Mouse (Mus musculus) heart, postnatal 10 days (tissue): Measurements from ENCODE around the gene Cyth3. TPM values are rescaled to one million over a fixed set of nuclear protein-coding genes. Genes with fewer than 3 reads are reported as not detected.

Experiments
- DNase-seq, 2 experiments: peaks; one replicate each; pipeline ENCODE4 v3.0.0; 2021
- intact Hi-C: fragments of 180-260 bp; cut with DNase I; formaldehyde crosslinking; loops from one replicate; pipeline ENCODE4 v1.15.1; 2025
- total RNA-seq, 2 experiments: library from RNA; stranded (reverse); gene quantifications; 2 replicates each; pipeline ENCODE4 v1.2.3; 2021

Gene Cyth3
- 100 to 1,000 TPM in 1 of 2 experiments, 10 to 100 TPM in 1; 87.2 to 125 TPM for total RNA-seq

DNA sequence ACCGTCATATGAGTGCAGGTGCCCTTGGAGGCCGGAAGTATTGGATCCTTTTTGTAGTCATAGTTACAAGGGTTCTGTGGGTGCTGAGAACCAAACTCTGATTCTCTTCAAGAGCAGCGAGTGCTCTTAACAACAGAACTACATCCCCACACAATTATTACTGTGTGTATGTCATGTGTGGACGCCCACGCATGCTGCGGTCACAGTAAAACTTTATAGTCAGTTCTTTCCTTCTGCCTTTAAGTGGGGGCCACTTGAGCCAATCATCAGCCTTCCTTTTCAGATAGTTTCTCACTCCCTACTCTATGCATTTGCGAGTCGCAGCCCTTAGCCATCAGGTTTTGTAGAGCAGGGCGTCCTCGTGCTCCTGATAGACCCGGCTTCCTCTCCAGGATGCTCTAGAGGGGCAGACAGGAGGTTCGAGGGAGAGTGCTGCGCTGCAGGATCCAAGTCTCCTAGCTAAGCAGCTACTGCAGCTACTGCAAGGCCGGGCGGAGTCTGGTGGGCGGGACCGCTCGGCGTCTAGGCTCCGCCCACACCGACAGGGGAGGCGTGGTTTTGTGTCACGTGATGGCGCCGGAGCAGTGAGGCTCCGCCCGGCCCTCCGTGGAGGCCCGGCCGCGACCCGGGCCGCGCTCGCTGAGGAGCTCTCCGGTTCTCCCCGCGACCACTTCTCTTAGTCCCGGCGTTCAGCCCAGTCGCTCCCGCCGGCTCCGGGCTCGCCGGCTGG lies at the start of gene Cyth3:
Gene Cyth3, plus strand, starts transcription at position 555 of the 730 bp plus-strand sequence.
- intact Hi-C loops = loop anchor here (2.0 to 5.0 kb wide), 2 partner anchors 35 to 85 kb away; no protein-coding TSS in a partner anchor
- DNase-seq = peak; percentile 97 to 98

GRCm38 (mm10) chr5:143573067-143573466 lies 49.2 kb upstream of the Cyth3 start:
- intact Hi-C loops = no loop called here
- no peak for DNase-seq

GRCm38 (mm10) chr5:143574261-143575178 lies 47.7 kb upstream of the Cyth3 start:
- peak; percentile 50 to 61 for DNase-seq
- intact Hi-C loops = no loop called here

DNA sequence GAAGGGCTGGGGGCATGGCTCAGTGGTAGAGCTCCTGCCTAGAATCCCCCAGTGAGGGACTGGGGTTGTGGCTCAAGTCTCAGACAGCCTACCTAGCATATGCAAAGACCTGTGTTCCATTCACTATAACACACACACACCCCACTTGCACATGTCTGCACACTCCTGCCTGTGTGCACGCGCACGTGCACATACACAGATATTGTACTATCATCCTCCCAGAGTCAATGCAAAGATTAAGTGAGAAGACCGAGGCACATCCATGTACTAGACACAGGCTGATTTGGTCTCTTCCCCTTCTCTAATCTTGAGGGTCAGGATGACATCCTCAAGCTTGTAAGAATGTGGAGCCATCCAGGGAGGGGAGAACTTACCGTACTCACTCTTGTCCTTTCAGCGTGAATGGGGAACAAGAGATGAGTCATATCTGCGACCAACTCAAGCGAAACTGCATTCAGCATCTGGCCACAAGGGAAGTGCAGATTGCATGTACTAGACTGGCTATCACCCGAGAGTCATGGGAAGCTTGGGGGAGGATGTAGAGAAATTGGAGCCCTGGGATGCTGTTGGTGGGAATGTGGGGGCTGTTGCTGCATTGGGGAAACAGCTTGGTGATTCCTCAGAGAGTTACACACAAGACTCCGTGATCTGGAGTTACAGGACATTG lies 42.6 kb upstream of the Cyth3 start:
- intact Hi-C loops = no loop called here
- DNase-seq = peak; percentile 42 to 43

GRCm38 (mm10) chr5:143580982-143581381 lies 41.3 kb upstream of the Cyth3 start:
- no peak for DNase-seq
- intact Hi-C loops = no loop called here

- DNase-seq = peak; percentile 36 to 44
- intact Hi-C loops = no loop called here
Measured at GRCm38 (mm10) chr5:143581874-143582273, 40.4 kb upstream of the Cyth3 start.

DNA sequence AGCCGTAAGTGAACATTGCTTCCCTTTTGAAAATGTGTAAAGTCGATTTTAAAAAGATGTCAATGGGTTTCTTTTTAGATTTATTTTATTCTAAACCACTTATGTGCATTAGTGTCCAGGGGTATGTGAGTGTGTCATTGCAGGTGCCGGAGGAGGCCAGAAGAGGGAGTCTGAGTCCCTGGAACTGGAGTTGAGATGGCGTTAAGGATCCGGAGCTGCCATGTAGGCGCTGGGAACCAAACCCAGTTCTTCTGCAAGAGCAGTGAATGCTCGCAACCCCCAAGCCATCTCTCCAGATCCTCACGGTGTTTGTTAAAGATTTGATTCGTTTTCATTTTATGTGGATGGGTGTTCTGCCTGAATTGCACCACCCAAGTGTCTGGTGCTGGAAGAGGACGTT lies 39.2 kb upstream of the Cyth3 start:
- intact Hi-C loops = no loop called here
- DNase-seq = no peak

- intact Hi-C loops = no loop called here
- DNase-seq = no peak
Measured at GRCm38 (mm10) chr5:143584982-143585381, 37.3 kb upstream of the Cyth3 start.

DNA sequence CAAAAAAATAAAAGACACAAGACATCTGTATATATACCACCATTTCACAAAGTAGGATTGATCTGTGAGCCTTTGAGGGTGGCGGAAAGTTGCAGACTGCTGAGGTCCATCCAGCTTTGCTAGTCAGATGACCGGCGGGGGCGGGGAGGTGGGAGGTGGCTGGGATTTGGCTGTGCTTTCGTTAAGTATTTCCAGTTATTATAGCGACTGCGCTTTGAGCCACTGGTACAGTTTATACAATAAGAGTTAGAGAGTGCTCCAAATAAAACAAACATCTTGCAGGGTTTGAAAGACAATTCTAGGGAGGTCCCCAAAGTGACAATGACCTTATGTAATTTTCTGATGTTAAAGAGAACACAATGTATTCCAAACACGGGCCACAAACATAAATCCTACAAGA lies 35.9 kb upstream of the Cyth3 start:
- no peak for DNase-seq
- intact Hi-C loops = no loop called here

DNA sequence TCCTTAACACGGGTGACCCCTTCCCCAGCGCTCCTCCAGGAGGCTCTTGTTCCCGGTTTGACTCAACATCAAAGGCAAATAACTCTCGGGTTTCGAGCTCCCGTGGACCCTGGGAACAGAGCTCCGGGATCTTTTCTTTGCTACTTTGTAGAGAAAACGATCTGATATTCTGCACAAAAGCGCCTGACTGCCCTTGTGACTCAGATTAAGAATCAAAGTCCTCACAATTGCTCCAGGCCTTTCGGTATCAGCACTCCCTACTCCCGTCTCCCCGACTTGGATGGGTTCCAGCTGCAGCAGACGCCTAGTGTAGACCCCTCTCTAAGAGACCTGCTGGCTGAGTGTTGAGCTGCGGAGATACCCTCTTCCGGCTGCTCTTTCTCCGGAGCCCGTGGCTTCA lies 33.1 kb upstream of the Cyth3 start:
- DNase-seq = no peak

GRCm38 (mm10) chr5:143592926-143593325 lies 29.3 kb upstream of the Cyth3 start:
- peak; percentile 70 for DNase-seq
- intact Hi-C loops = no loop called here

More for the DNA sequence above, 33.1 kb upstream of the Cyth3 start:
- intact Hi-C loops = no loop called here

DNA sequence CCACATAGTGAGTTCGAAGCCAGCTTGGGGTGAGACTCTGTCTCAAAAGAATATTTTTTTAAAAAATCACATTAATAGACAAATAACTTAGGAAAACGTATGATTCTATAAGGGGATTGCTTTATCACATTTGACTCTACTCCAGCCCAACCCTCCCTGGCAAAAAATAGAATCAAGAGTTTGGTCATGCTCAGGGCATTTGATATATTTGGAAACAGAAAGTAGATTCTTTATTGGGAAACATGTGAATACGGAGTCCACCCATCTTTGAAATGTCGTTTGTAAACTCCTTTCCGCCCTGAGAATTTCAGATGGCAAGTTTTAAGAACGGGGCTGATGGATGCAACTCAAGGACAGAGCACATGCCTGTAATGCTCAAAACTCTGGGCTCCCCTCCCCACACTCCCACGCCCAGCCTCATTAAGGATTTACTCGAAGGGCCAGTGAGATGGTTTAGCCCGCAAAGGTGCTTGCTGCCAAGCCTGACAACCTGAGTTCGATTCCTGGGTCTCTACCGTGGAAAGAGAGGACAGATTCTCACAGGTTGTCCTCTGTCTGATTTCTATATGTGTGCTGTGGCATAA lies 28.6 kb upstream of the Cyth3 start:
- DNase-seq = peak; percentile 30 to 39
- intact Hi-C loops = no loop called here

- intact Hi-C loops = no loop called here
- DNase-seq = no peak
Measured at GRCm38 (mm10) chr5:143594291-143595065, 27.8 kb upstream of the Cyth3 start.

DNA sequence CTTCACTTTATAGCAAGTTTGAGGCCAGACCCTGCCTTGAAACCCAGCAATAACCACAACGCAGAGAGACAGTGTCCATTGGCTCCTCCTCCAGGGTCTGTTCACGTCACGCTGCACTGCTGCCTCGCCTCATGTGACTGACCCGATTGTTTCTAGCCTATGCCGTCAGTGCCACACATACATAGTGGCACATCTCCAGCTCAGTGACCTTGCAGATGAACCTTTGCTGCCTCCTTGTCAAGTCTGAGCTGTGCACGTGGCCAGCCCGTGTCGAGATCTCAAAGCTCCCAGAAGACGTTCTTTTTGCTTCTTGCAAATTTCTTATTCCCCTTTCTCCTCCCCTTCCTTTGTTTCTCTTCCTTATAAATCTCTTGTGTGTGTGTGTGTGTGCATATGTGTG lies 20.2 kb upstream of the Cyth3 start:
- DNase-seq = peak; percentile 37 to 43
- intact Hi-C loops = no loop called here

- intact Hi-C loops = no loop called here
- DNase-seq = no peak
Measured at GRCm38 (mm10) chr5:143604157-143604774, 18.0 kb upstream of the Cyth3 start.

DNA sequence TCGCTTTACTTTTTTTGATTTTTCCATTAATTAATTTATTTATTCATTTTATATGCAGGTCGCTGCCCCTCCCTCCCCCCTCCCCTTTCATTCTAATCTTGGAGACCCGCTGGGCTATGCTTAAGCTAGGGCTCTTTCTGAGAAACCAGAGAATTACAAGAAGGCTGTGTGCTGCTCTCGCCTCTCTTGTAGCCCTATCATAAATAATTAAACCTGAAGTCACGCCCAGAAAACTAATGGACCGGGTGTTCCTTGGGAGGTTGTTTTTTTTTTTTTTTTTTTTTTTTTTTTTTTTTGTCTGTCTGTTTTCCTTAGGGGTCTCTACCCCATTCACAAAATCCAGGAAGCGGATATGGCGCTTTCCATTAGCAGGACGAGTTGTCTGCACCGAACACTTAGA lies 15.5 kb upstream of the Cyth3 start:
- intact Hi-C loops = no loop called here
- DNase-seq = no peak

DNA sequence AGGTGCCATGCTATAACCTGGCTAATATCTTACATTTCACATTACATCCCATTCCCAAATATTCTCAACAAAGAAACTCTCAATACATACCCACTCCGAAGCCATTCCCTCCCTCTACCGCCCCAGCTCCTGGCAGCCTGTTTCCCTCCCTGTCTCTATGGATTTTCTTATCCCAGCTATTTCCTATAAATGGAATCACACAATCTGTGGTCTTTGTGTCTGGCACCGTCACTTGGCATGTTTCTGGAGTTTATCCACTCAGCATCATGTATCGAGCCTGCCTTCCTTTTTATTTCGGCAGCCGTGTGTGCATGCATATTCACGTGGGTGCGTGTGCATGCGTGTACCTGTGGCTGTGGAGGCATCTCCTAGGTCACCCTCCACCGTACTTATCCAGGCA lies 14.1 kb upstream of the Cyth3 start:
- DNase-seq = no peak
- intact Hi-C loops = no loop called here

DNA sequence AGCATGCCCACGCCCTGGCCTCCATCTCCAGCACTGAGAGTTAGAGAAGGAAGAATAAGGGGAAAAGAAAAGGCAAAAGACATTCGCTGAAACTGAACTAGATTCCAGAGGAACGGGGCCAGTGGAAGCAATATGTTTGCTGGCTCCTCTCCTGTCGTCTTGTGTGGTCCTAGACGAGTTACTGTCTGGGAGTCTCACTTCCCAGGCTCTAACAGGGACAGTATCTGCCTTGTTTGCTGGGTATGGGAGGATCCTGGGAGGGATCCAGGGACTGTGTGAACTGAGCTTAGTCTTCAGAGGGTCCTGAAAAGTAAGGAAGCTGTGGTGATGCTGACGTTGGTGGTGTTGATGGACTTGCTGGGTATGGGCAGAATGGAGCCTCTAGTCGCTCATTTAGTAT lies 10.3 kb upstream of the Cyth3 start:
- DNase-seq = peak; percentile 53

GRCm38 (mm10) chr5:143613265-143613664 lies 9.0 kb upstream of the Cyth3 start:
- intact Hi-C loops = no loop called here
- DNase-seq = no peak

More for the DNA sequence above, 10.3 kb upstream of the Cyth3 start:
- intact Hi-C loops = no loop called here

GRCm38 (mm10) chr5:143614519-143614918 lies 7.7 kb upstream of the Cyth3 start:
- DNase-seq = no peak
- intact Hi-C loops = no loop called here
